Mouse (Mus musculus): ENCODE results near the gene 4933427D14Rik.

The 4933427D14Rik gene

DNA sequence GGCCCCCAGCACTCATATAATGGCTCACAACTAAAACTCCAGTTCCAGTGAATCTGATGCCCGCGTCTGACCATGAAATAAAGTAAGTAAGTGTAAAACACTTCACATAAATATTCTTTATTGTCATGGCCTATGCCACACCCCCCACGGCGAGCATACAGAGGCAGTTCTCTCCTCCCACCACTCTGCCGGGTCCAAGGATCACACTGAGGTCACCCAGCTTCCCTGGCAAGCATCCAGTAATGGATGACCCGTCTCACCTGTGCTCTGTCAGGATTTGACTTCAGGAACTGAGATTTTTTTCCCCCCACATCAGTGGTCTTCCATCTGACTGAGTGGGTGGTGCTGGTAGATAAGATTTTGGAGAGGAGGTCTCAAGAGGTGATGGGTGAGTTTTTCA is 67.1 kb downstream of the 4933427D14Rik start:
- DNase-seq (ENCODE audit: low spot score in 2 of 2) = no peak

DNA sequence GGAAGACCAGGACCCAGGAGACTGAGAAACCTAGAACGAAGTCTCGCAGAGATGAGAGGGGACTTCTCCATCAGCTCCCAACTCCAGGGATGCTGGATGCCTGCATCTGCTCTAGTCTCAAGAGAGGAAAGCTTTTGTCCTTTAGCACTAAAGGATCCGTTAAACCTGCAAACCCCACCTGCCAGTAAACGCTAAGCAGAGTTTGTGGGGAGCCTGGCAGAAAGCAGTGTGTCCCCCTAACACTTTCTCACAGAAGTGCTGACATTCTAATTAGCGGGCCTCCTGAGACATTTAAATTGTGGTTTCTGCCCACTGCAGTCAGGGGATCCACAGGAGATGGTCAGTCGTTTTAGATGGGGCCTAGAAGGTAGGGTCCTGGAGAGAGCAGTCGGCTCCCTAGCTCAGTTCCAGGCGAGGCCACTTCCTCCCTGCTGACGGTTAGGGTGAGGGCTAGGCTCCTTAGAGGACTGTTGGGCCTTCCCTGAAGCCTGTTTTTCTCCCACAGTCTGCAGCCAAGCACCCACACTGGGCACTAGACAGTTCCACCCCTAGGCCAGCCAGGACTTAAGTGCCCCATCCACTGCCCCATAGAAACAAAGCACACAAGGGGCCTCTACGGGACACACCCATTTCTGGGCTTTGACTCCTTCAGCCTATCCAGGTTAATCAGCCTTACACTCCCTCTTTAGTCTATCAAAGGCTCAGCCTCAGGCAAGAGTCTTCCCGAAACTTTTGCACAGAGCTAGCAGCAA is 70.9 kb downstream of the 4933427D14Rik start:
- no peak for DNase-seq (ENCODE audit: low spot score in 2 of 2)

DNA sequence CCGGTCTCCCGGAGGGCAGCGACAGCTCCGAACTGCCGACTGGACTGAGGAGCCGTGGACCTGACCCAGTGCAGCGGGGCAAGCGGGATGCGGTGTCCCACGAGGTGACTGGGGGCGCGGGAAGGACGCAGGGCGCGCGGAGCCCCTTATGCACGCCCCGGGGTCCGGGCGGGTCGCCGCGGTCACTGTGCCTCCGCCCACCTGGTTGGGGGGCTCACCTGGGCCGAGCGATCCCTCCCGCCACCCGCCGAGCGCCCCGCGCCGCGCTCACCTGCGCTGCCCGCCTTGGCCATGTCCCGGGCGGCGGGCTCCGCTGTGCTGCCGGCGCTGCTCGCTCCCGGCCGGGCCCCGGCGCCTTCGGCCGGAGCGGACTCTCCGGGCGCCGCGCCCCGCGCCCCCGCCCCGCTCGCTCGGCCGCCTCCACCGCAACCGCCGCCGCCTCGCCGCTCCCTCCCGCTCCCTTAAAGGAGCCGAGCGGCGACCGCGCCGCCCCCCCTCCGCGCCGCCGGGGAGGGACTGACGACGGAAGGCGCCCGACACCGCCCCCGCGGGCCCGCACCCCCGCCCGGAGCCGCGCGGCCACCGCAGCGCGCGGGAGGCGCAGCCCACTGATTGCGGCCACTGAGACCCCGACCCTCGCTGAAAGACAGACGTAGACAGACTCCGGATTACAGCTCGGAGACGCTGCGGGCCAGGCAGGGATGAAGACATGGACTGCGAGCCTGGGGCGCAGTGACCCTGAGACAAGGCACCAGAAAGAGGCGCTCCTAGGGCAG is 71.7 kb downstream of the 4933427D14Rik start, which contains the start of gene Pitpnm3:
Gene Pitpnm3 (minus strand): TSS at position 396 of the 776 bp plus-strand sequence.
- no peak for DNase-seq (ENCODE audit: low spot score in 2 of 2)

DNA sequence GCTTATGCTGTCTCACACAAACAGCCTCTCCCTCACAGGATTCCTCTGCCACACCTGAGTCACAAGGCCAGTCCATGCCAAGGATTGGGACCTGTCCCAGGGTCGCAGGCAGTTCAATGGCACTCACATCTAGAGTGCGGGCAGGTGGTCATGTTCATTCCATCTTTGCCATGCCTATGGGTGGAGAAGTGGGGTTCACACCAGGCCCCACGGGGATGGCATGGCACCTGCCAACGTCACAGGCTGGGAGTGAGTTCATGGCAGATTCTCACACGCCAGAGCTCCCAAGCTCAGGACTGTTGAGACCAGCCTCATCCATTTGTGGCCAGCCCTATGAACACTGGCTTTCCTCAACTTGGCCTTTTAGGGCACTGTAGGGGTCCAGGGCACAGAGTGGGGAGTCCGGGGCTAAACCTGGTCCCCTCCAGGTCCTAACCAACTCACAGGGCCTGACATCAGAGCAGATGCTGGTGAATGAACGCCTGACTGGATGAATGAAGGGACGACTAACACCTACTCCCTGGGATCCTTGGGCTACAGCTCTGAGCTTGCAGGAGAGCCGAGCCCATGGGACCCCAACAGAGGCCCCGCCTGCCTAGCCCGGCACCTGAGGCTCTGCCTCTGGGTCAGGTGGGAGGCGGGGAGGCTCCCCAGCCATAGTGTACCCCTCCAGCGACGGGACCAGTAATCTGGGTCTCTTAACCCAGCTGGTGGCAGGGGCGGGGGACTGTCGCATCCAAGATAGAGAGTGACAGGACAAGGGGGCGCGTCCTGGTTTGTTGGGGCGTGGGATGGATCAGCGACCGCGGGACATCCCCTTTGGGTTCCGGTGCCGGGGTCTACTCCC is 72.5 kb downstream of the 4933427D14Rik start:
- DNase-seq (ENCODE audit: low spot score in 2 of 2) = no peak

DNA sequence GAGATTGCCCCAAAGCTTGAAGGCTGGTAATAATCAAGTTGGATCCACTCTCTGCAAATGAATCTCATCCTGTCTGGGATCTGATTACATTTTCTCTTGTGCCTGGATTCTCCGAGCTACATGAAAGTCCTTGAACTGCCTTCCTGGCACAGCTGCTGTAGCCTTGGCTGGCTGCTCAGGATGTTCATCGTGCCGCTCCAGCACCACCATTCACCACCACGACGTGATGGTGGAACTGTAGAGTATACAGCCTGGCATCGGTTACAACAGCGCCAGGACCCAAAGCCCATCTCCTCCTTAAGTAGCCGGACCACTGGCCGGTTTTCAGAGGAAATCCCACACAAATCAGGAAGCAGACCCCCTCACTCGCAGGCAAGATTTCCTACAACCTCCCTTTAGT is 74.2 kb downstream of the 4933427D14Rik start:
- no peak for DNase-seq (ENCODE audit: low spot score in 2 of 2)

- no peak for DNase-seq (ENCODE audit: low spot score in 2 of 2)
Observed at GRCm38 (mm10) chr11:72132266-72132665, 75.0 kb downstream of the 4933427D14Rik start.

GRCm38 (mm10) chr11:72131697-72132096 is 75.6 kb downstream of the 4933427D14Rik start:
- no peak for DNase-seq (ENCODE audit: low spot score in 2 of 2)

- DNase-seq (ENCODE audit: low spot score in 2 of 2) = no peak
Observed at GRCm38 (mm10) chr11:72130905-72131304, 76.4 kb downstream of the 4933427D14Rik start.

DNA sequence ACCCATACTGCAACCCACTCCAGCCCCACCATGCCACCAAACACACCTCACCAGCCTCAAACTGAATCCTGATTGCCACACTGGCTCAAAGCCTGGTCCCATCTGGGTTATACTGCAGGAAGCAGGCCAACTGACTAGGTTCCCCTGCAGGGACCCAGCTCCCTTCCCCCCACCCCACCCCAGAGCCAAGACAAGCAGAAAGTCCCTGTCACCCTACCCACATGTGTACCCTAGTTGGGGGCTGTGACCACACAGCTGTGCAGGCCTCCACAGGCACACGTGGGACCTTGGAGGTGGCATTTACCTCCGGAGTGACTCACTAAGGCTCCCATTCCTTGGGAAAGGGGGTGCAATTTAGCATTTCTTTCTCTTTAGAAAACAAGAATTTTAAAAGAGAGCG is 76.8 kb downstream of the 4933427D14Rik start:
- no peak for DNase-seq (ENCODE audit: low spot score in 2 of 2)

DNA sequence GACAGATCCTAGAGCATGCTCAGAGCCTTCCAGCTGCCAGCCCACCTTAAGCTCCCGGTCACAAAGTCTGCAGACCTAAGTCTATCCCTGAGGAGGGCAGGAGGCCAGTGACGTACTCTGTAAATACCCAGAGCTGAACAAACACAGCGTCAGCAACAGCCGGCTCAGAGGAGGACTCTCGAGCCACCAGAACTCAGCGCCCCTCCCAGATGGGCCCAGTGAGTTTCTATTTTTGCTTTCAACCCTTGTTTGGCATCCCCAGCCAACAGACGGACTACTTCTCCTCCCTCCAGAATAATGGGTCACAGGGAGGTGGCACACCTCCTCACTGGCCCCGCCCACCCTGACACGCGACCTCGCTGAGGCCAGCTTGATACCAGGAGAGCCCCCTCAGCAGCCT is 77.2 kb downstream of the 4933427D14Rik start:
- DNase-seq (ENCODE audit: low spot score in 2 of 2) = no peak

DNA sequence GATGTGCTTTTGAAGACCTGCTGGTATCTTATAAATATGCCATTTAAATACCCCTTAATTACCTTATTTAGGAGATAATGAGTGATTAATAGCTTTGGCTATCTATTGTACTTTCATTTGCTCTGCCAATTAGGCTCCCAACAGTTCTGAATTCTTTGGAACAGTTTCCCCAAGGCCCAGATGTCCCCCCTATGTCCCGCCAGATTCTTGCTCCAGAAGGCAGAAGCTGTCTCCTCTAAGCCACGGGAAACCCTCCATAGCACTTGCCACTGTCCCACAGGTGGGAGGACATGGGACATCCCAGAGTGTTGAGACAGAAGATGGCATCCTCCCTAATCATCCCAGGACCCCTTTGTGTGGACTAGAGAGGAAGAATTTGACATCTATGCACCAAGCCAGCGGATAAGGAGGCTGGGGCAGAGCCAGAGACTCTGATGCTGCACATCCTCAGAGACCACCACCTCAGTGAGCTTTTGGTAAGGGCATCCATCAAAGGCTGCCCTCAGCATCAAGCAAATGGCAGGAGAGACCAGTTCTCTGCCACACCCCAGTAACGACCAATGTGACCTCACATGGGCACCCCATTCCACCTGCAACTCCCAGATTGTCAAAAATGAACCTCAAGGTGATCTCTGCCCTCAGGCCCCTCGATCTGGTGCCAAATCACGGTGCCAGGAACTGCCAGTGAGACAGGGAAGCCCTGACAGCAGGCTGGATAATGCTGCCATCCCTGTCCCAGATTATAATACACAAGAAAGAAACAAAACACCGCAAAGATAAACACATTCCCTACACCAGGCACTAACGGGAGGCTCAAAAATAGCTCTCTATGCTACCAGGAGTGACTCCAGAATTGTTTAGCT is 78.0 kb downstream of the 4933427D14Rik start:
- DNase-seq (ENCODE audit: low spot score in 2 of 2) = no peak

DNA sequence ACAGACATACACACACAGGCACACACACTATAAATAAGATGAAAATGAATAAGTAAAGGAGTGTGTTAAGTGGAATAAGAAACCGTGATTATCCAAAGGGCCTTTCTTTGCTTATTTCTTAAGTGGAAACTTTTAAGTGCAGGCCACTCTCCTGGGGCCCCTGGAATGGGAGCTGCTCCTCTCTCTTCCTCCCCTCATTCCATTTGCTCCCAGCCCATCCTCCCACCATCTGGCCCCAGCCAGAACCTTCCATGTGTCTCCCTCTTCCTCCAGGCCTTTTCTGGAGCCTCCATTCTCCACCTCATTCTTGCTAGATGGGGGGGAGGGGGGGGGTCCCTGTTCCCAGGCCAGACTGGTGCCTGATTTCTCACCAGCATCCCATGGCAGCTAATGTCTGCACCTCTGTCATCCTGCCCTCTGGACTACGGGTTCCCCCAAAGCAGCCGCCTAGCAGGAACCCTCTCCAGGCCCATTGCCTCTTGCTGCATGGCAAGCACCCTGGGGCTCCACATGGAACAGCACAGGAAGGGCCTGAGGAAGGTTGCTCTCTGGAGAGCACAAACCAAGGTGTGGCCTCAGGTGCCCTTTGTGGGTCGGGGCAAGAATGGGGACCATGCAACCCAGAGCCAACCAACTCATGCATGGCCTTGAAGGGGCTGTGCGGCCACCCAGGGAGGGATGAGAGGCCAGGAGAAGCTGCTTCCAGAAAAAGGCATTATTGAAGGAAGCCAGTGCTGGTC is 79.6 kb downstream of the 4933427D14Rik start:
- DNase-seq (ENCODE audit: low spot score in 2 of 2) = no peak

DNA sequence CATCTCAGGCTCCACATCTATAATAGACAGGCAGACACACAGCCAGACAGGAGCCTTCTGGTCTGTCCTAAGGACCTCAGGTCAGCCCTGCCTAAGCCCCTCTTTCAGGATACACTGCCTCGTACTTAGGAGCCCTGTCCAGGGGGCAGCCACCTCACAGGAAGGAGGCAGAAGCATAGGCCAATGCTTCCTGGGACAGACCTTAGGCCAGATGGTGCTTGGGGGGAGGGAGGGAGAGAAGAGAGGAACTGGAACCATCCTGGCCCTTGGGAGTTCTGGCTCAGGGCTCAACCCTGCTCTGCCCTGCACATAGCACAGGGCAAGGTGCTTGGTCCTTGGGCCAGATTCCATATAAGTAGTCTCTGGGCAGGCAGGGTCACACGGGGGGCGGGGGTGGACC is 81.5 kb downstream of the 4933427D14Rik start:
- DNase-seq (ENCODE audit: low spot score in 2 of 2) = no peak

DNA sequence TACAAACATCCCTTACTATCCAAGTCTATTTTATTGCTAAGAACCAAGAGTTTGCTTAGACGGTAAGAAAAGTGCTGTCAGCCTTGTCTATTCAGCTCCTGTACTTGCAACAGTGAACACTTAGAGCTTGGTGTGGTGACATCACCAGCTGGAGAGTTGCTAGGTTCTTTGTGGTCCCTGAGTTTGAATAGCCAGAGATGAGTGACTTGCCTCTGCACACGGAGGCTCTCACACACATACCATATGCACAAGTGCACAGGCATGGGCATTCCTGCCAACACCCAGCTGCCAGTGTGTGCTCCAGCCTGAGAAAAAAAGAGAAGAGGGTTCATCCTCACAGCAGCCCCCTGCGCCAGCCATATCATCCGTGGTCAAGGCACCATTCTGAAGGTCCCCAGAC is 83.7 kb downstream of the 4933427D14Rik start:
- no peak for DNase-seq (ENCODE audit: low spot score in 2 of 2)

DNA sequence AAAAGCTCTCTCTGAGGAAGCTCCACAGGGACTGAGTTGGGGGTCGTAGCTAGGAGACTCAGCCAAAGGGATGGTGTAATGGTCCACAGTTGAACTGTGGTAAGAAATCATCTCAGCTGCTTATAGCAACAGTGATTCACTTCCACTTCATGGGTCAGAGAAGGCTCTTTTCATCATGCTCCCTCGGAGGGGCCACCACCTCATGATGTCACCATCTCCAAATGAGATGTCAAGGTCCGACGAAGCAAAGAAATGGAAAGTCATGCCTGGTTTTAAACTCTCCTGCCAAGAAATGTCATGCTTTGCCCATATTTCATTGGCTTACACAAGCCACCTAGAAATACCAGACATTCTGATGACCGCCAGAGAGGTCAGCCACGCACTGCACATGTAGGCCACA is 86.9 kb downstream of the 4933427D14Rik start:
- no peak for DNase-seq (ENCODE audit: low spot score in 2 of 2)

GRCm38 (mm10) chr11:72118630-72119029 is 88.6 kb downstream of the 4933427D14Rik start:
- no peak for DNase-seq (ENCODE audit: low spot score in 2 of 2)

- no peak for DNase-seq (ENCODE audit: low spot score in 2 of 2)
Observed at GRCm38 (mm10) chr11:72113296-72113695, 94.0 kb downstream of the 4933427D14Rik start.

DNA sequence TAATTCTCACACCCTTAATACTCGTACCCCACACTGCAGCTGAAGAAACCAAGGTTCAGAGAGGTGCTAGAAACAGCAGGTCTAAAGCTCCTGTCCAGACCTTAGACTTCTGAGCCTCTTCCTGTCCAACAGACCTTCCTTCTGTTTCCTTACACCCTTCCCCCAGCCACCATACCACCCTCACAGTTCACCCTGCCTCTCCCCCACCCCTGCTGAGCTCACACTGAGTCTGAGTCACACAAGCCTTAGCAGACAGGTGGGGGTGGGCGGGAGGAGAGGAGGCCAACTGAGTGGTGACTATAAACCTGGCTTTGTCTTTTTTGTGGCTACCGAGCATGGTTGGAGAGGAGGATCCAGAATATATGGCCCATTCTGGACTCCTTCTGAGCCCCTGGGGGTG is 96.5 kb downstream of the 4933427D14Rik start:
- DNase-seq (ENCODE audit: low spot score in 2 of 2) = no peak

GRCm38 (mm10) chr11:72104223-72104622 is 103.0 kb downstream of the 4933427D14Rik start:
- no peak for DNase-seq (ENCODE audit: low spot score in 2 of 2)
